In genomic region chr3:29813276-29813675, GRCm38 (mm10) we compare ENCODE assay signal across 13 mouse cellular contexts.
A peak's percentile ranks its signal among the peaks of the same experiment; 100 is the strongest.
DNase-seq lines count a peak whose midpoint lies in the region; ATAC-seq and TF ChIP-seq lines count a peak whose summit lies in the region.
"Had no signal": no experiment of that assay in that cellular context is flagged by ENCODE, and none has a peak within 500 bp of the region (broad histone marks: within the 10 kb centered on the region; RNA-seq: fewer than 3 reads in every experiment).

No protein-coding gene starts in this region.

- WGBS in forebrain, embryonic 13.5 days: 54% methylated on average over 7 of the region's 7 CpGs
- WGBS in forebrain, embryonic 10.5 days: 71% methylated on average over 7 of the region's 7 CpGs
- WGBS in midbrain, embryonic 12.5 days: 72% methylated on average over 7 of the region's 7 CpGs
- 63% methylated on average over 7 of the region's 7 CpGs for WGBS in midbrain, postnatal 0 days
- WGBS in limb, embryonic 11.5 days: 38% methylated on average over 7 of the region's 7 CpGs
- 17% methylated on average over 7 of the region's 7 CpGs for WGBS in stomach, embryonic 15.5 days

- TF ChIP-seq CTCF in midbrain, postnatal 0 days (IDR thresholded peaks at IDR 0.05): no peak

- H3K27ac ChIP-seq in forebrain, embryonic 13.5 days: no peak overlapping the region
- no peak overlapping the region for H3K27ac ChIP-seq in forebrain, embryonic 10.5 days
- H3K27ac ChIP-seq in midbrain, embryonic 12.5 days (replicated peaks): no peak overlapping the region
- H3K27ac ChIP-seq in midbrain, postnatal 0 days (ENCODE audit: low read depth, low read length): no peak overlapping the region
- H3K27ac ChIP-seq in limb, embryonic 11.5 days (replicated peaks; ENCODE audit: low read depth, low read length): no peak overlapping the region
- H3K27ac ChIP-seq in stomach, embryonic 15.5 days: no peak overlapping the region
- H3K27ac ChIP-seq: heart, embryonic 13.5 days; intestine, embryonic 15.5 days; liver, embryonic 14.5 days had no signal

- H3K4me2 ChIP-seq in forebrain, embryonic 13.5 days: no peak overlapping the region
- no peak overlapping the region for H3K4me2 ChIP-seq in midbrain, embryonic 12.5 days (replicated peaks)
- H3K4me2 ChIP-seq in midbrain, postnatal 0 days (ENCODE audit: low read depth, low read length, poor library complexity, severe bottlenecking): no peak overlapping the region
- H3K4me2 ChIP-seq in limb, embryonic 11.5 days (ENCODE audit: low read depth, severe bottlenecking): no peak overlapping the region
- peak overlapping the region; percentile 29; the same call in 1 of the 2 replicates for H3K4me2 ChIP-seq in stomach, embryonic 15.5 days
- H3K4me2 ChIP-seq: intestine, embryonic 15.5 days had no signal

- 0 out of 2 replicates have a peak, but pooled peaks cover 4% of the 10 kb centered on the region for H3K4me1 ChIP-seq in forebrain, embryonic 13.5 days
- H3K4me1 ChIP-seq in forebrain, embryonic 10.5 days: peaks cover 6% of the 10 kb centered on the region
- H3K4me1 ChIP-seq in midbrain, embryonic 12.5 days: no peaks in the 10 kb centered on the region
- no peaks in the 10 kb centered on the region for H3K4me1 ChIP-seq in midbrain, postnatal 0 days (ENCODE audit: insufficient read depth, low read length)
- H3K4me1 ChIP-seq in limb, embryonic 11.5 days (ENCODE audit: control insufficient read depth, insufficient read depth, low read length): peaks cover 3% of the 10 kb centered on the region; the same call in 1 of the 2 replicates
- no peaks in the 10 kb centered on the region for H3K4me1 ChIP-seq in stomach, embryonic 15.5 days
- H3K4me1 ChIP-seq: embryonic facial prominence, embryonic 12.5 days; heart, embryonic 13.5 days; intestine, embryonic 15.5 days had no signal

- H3K4me3 ChIP-seq in forebrain, embryonic 13.5 days: no peak overlapping the region
- H3K4me3 ChIP-seq in forebrain, embryonic 10.5 days: no peak overlapping the region
- no peak overlapping the region for H3K4me3 ChIP-seq in midbrain, embryonic 12.5 days
- no peak overlapping the region for H3K4me3 ChIP-seq in midbrain, postnatal 0 days (ENCODE audit: low read depth, low read length)
- no peak overlapping the region for H3K4me3 ChIP-seq in limb, embryonic 11.5 days (ENCODE audit: low read depth, low read length)
- no peak overlapping the region for H3K4me3 ChIP-seq in stomach, embryonic 15.5 days (replicated peaks)
- H3K4me3 ChIP-seq: embryonic facial prominence, embryonic 12.5 days; heart, embryonic 13.5 days; intestine, embryonic 15.5 days had no signal

- H3K36me3 ChIP-seq in forebrain, embryonic 13.5 days (ENCODE audit: poor library complexity, severe bottlenecking): no peaks in the 10 kb centered on the region
- H3K36me3 ChIP-seq in forebrain, embryonic 10.5 days (replicated peaks): no peaks in the 10 kb centered on the region
- H3K36me3 ChIP-seq in midbrain, embryonic 12.5 days: no peaks in the 10 kb centered on the region
- no peaks in the 10 kb centered on the region for H3K36me3 ChIP-seq in midbrain, postnatal 0 days (ENCODE audit: insufficient read depth, low read length)
- H3K36me3 ChIP-seq in limb, embryonic 11.5 days (ENCODE audit: control insufficient read depth, insufficient read depth, low read length): no peaks in the 10 kb centered on the region
- H3K36me3 ChIP-seq in stomach, embryonic 15.5 days: no peaks in the 10 kb centered on the region
- H3K36me3 ChIP-seq: embryonic facial prominence, embryonic 12.5 days; heart, embryonic 13.5 days; intestine, embryonic 15.5 days had no signal

- peaks cover 5% of the 10 kb centered on the region; the same call in 1 of the 2 replicates for H3K27me3 ChIP-seq in forebrain, embryonic 13.5 days
- H3K27me3 ChIP-seq in forebrain, embryonic 10.5 days (ENCODE audit: poor library complexity, severe bottlenecking): 0 out of 2 replicates have a peak, but pooled peaks cover 6% of the 10 kb centered on the region
- H3K27me3 ChIP-seq in midbrain, embryonic 12.5 days: no peaks in the 10 kb centered on the region
- no peaks in the 10 kb centered on the region; the same call in 1 of the 2 replicates for H3K27me3 ChIP-seq in midbrain, postnatal 0 days (ENCODE audit: insufficient read depth, low read length)
- no peaks in the 10 kb centered on the region for H3K27me3 ChIP-seq in limb, embryonic 11.5 days (ENCODE audit: control insufficient read depth, insufficient read depth, low read length)
- H3K27me3 ChIP-seq in stomach, embryonic 15.5 days (replicated peaks): no peaks in the 10 kb centered on the region
- H3K27me3 ChIP-seq: embryonic facial prominence, embryonic 12.5 days; heart, embryonic 13.5 days; intestine, embryonic 15.5 days had no signal

- ATAC-seq in forebrain, embryonic 13.5 days: peak; percentile 77
- peak; percentile 47; the same call in 1 of the 2 replicates for ATAC-seq in midbrain, embryonic 12.5 days (ENCODE audit: low FRiP score, low read depth)
- no peak for ATAC-seq in midbrain, postnatal 0 days (ENCODE audit: low FRiP score)
- no peak for ATAC-seq in limb, embryonic 11.5 days (ENCODE audit: insufficient number of reproducible peaks, low FRiP score, low TSS enrichment, low read depth)
- no peak for ATAC-seq in stomach, embryonic 15.5 days (ENCODE audit: insufficient read depth, low FRiP score, low read depth)
- ATAC-seq: intestine, embryonic 15.5 days had no signal

- DNase-seq in forebrain, embryonic 10.5 days (ENCODE audit: extremely low spot score, low spot score): no peak
- DNase-seq in midbrain, postnatal 0 days (ENCODE audit: low spot score): no peak
- DNase-seq in limb, embryonic 11.5 days (ENCODE audit: low spot score): peak; percentile 52
- no peak for DNase-seq in cerebellum, postnatal 25 days
- DNase-seq in cerebellum, postnatal 14 days: no peak
- DNase-seq: B cell, adult 2 months had no signal

- H3K9ac ChIP-seq in forebrain, embryonic 13.5 days: no peak overlapping the region
- no peak overlapping the region for H3K9ac ChIP-seq in midbrain, embryonic 12.5 days (replicated peaks)
- no peak overlapping the region for H3K9ac ChIP-seq in midbrain, postnatal 0 days (replicated peaks; ENCODE audit: low read length, poor library complexity, severe bottlenecking)
- H3K9ac ChIP-seq in limb, embryonic 11.5 days (ENCODE audit: low read length): no peak overlapping the region
- H3K9ac ChIP-seq in stomach, embryonic 15.5 days: no peak overlapping the region
- H3K9ac ChIP-seq: embryonic facial prominence, embryonic 12.5 days; heart, embryonic 13.5 days; intestine, embryonic 15.5 days; liver, embryonic 14.5 days had no signal

- no peaks in the 10 kb centered on the region for H3K9me3 ChIP-seq in forebrain, embryonic 13.5 days (replicated peaks)
- no peaks in the 10 kb centered on the region for H3K9me3 ChIP-seq in forebrain, embryonic 10.5 days
- H3K9me3 ChIP-seq in midbrain, embryonic 12.5 days: no peaks in the 10 kb centered on the region
- no peaks in the 10 kb centered on the region for H3K9me3 ChIP-seq in midbrain, postnatal 0 days (ENCODE audit: low read length)
- H3K9me3 ChIP-seq in limb, embryonic 11.5 days (ENCODE audit: control insufficient read depth, low read length): no peaks in the 10 kb centered on the region
- no peaks in the 10 kb centered on the region for H3K9me3 ChIP-seq in stomach, embryonic 15.5 days
- H3K9me3 ChIP-seq: embryonic facial prominence, embryonic 12.5 days; heart, embryonic 13.5 days; intestine, embryonic 15.5 days had no signal

Comparison
In these comparisons a context has a peak if more than half of its experiments do, and no peak if none do; other contexts are left out.
1. ATAC-seq: peak in forebrain, embryonic 13.5 days (single experiment) and midbrain, embryonic 12.5 days (single experiment); none in midbrain, postnatal 0 days (single experiment), limb, embryonic 11.5 days (single experiment) and stomach, embryonic 15.5 days (single experiment).